Mouse (Mus musculus): ENCODE data around the gene Ndufc1.
"Not testable (repeated sequence)": the region's sequence is repeated elsewhere in the genome, so short reads cannot be mapped to it uniquely, and the experiment has no call there.

Ndufc1 gene

GRCm38 (mm10) chr3:51368011-51368410 is 40.8 kb downstream of the Ndufc1 start:
- DNase-seq (ENCODE audit: low read depth) = no peak

GRCm38 (mm10) chr3:51366926-51367325 is 41.9 kb downstream of the Ndufc1 start:
- DNase-seq (ENCODE audit: low read depth) = no peak

- DNase-seq (ENCODE audit: low read depth) = no peak
These were observed 43.3 kb downstream of the Ndufc1 start for GRCm38 (mm10) chr3:51365517-51365882.

- peak; percentile 90 for DNase-seq (ENCODE audit: low read depth)
These were observed 43.9 kb downstream of the Ndufc1 start for GRCm38 (mm10) chr3:51364703-51365516.

GRCm38 (mm10) chr3:51361066-51361465 is 47.7 kb downstream of the Ndufc1 start:
- DNase-seq (ENCODE audit: low read depth) = no peak

GRCm38 (mm10) chr3:51359558-51360307 is 49.1 kb downstream of the Ndufc1 start:
- peak; percentile 48 for DNase-seq (ENCODE audit: low read depth)

- DNase-seq (ENCODE audit: low read depth) = peak; percentile 92
These were observed 49.9 kb downstream of the Ndufc1 start for GRCm38 (mm10) chr3:51358660-51359557.

- DNase-seq (ENCODE audit: low read depth) = peak; percentile 88
These were observed 50.6 kb downstream of the Ndufc1 start for GRCm38 (mm10) chr3:51358181-51358580.

- DNase-seq (ENCODE audit: low read depth) = no peak
These were observed 51.2 kb downstream of the Ndufc1 start for GRCm38 (mm10) chr3:51357624-51358023.

- DNase-seq (ENCODE audit: low read depth) = no peak
These were observed 51.7 kb downstream of the Ndufc1 start for GRCm38 (mm10) chr3:51357078-51357477.

GRCm38 (mm10) chr3:51354956-51355355 is 53.8 kb downstream of the Ndufc1 start:
- not testable (repeated sequence) for DNase-seq (ENCODE audit: low read depth)

Data from induced T-regulatory cell, adult 2 months (primary cell).